Mouse (Mus musculus) lung, postnatal 0 days (tissue): ENCODE measurements at regions not wholly inside any gene's neighbourhood (a gene's known extent, or its start where the extent isn't known, plus 50 kb on each side); places are given as distances from the start of the nearest gene placed in this dataset.

Source experiments
- CTCF ChIP-seq: IDR thresholded peaks from 2 replicates; pipeline ENCODE4 v1.5.1; 2016; ENCODE audit warnings: antibody characterized with exemption, mild to moderate bottlenecking
- EP300 ChIP-seq: IDR thresholded peaks from 2 replicates; pipeline ENCODE4 v1.6.1; 2016; ENCODE audit warnings: antibody characterized with exemption, mild to moderate bottlenecking, control low read depth

- no peak for TF ChIP-seq EP300
- TF ChIP-seq CTCF: no peak
These were observed 1239.9 kb upstream of the A1bg start for GRCm38 (mm10) chr15:62162648-62163194.
